Mouse (Mus musculus) MEL (cell line): ENCODE data around the gene Slc35b4. TPM values are rescaled to one million over a fixed set of nuclear protein-coding genes. Genes with fewer than 3 reads are reported as not detected.

ENCODE experiments used
- DNase-seq: peaks from one replicate; pipeline ENCODE4 v3.0.0; 2011; ENCODE audit warnings: low read depth, low spot score
- H3K27ac ChIP-seq: 2 replicates; pipeline ENCODE4 v1.5.1; 2012; ENCODE audit warnings: low read depth, mild to moderate bottlenecking, control low read depth, low read length, moderate library complexity; ENCODE audit not compliant: control insufficient read depth
- H3K27me3 ChIP-seq, 2 experiments: fragments of 150-350 bp in 1 of 2; sonication (generic) in 1 of 2; 2 replicates each; pipeline ENCODE4 v1.6.1; 2012; ENCODE audit warnings: low read length in 2 of 2, mild to moderate bottlenecking in 2 of 2, improper control_type of control experiment in 1 of 2, moderate library complexity in 1 of 2; ENCODE audit not compliant: insufficient read depth in 2 of 2, control insufficient read depth in 1 of 2
- H3K36me3 ChIP-seq, 2 experiments: 2 replicates each; pipeline ENCODE4 v1.6.1; 2012 to 2014; ENCODE audit warnings: low read length in 2 of 2, improper control_type of control experiment in 1 of 2, inconsistent platforms in 1 of 2, mild to moderate bottlenecking in 1 of 2; ENCODE audit not compliant: insufficient read depth in 2 of 2, control insufficient read depth in 1 of 2
- H3K4me1 ChIP-seq, 2 experiments: fragments of 150-350 bp in 1 of 2; sonication (generic) in 1 of 2; 2 replicates each; pipeline ENCODE4 v1.6.1; 2012; ENCODE audit warnings: low read length in 2 of 2, improper control_type of control experiment in 1 of 2, mild to moderate bottlenecking in 1 of 2; ENCODE audit not compliant: insufficient read depth in 2 of 2, control insufficient read depth in 1 of 2
- H3K4me3 ChIP-seq, 2 experiments: fragments of 150-350 bp in 1 of 2; sonication (generic) in 1 of 2; 2 replicates each; pipeline ENCODE4 v1.5.1; 2012; ENCODE audit warnings: low read depth in 2 of 2, low read length in 2 of 2, mild to moderate bottlenecking in 2 of 2, moderate library complexity in 2 of 2, control low read depth in 1 of 2, improper control_type of control experiment in 1 of 2; ENCODE audit not compliant: control insufficient read depth in 1 of 2, insufficient read depth in 1 of 2
- H3K79me2 ChIP-seq: 2 replicates; pipeline ENCODE4 v1.6.1; 2012; ENCODE audit warnings: mild to moderate bottlenecking, low read length, moderate library complexity; ENCODE audit not compliant: control insufficient read depth, poor library complexity, insufficient read depth
- H3K9ac ChIP-seq: 2 replicates; pipeline ENCODE4 v1.6.1; 2012; ENCODE audit warnings: low read depth, mild to moderate bottlenecking, control low read depth, low read length, moderate library complexity; ENCODE audit not compliant: control insufficient read depth, poor library complexity, severe bottlenecking
- H3K9me3 ChIP-seq: fragments of 150-350 bp; sonication (generic); replicated peaks from 2 replicates; pipeline ENCODE4 v1.6.1; 2012; ENCODE audit warnings: mild to moderate bottlenecking, low read length, improper control_type of control experiment, moderate library complexity; ENCODE audit not compliant: insufficient read depth
- BHLHE40 ChIP-seq: IDR thresholded peaks from 2 replicates; pipeline ENCODE4 v1.6.1; 2012; ENCODE audit warnings: low read depth, mild to moderate bottlenecking, inconsistent platforms, low read length, improper control_type of control experiment, borderline replicate concordance
- CHD1 ChIP-seq: IDR thresholded peaks from 2 replicates; pipeline ENCODE4 v1.6.1; 2012; ENCODE audit warnings: low read depth, mild to moderate bottlenecking, inconsistent platforms, low read length, improper control_type of control experiment
- CHD2 ChIP-seq: IDR thresholded peaks from 2 replicates; pipeline ENCODE4 v1.6.1; 2011; ENCODE audit warnings: low read length, improper control_type of control experiment
- ELF1 ChIP-seq: IDR thresholded peaks from 2 replicates; pipeline ENCODE4 v1.6.1; 2014; ENCODE audit warnings: low read depth, mild to moderate bottlenecking, inconsistent platforms, low read length, improper control_type of control experiment, moderate library complexity
- ETS1 ChIP-seq: IDR thresholded peaks from 2 replicates; pipeline ENCODE4 v1.6.1; 2012; ENCODE audit warnings: low read depth, mild to moderate bottlenecking, inconsistent platforms, low read length, improper control_type of control experiment, moderate library complexity
- GABPA ChIP-seq: IDR thresholded peaks from 2 replicates; pipeline ENCODE4 v1.6.1; 2012; ENCODE audit warnings: low read depth, mild to moderate bottlenecking, inconsistent platforms, low read length, improper control_type of control experiment, moderate library complexity
- GATA1 ChIP-seq: IDR thresholded peaks from 2 replicates; pipeline ENCODE4 v1.6.1; 2011; ENCODE audit warnings: low read depth, low read length, improper control_type of control experiment
- JUND ChIP-seq: IDR thresholded peaks from 2 replicates; pipeline ENCODE4 v1.6.1; 2011; ENCODE audit warnings: low read depth, mild to moderate bottlenecking, improper control_type of control experiment, low read length
- KAT2A ChIP-seq: conservative IDR thresholded peaks from 2 replicates; pipeline ENCODE4 v1.6.1; 2012; ENCODE audit warnings: low read depth, low read length, improper control_type of control experiment, inconsistent platforms
- MAX ChIP-seq: IDR thresholded peaks from 2 replicates; pipeline ENCODE4 v1.6.1; 2011; ENCODE audit warnings: low read length, improper control_type of control experiment
- MAZ ChIP-seq: IDR thresholded peaks from 2 replicates; pipeline ENCODE4 v1.6.1; 2012; ENCODE audit warnings: low read depth, mild to moderate bottlenecking, inconsistent platforms, low read length, improper control_type of control experiment
- NELFE ChIP-seq: IDR thresholded peaks from 2 replicates; pipeline ENCODE4 v1.6.1; 2011; ENCODE audit warnings: low read depth, low read length, improper control_type of control experiment
- POLR2AphosphoS2 ChIP-seq: IDR thresholded peaks from 2 replicates; pipeline ENCODE4 v1.6.1; 2011; ENCODE audit warnings: low read length, improper control_type of control experiment
- RCOR1 ChIP-seq: IDR thresholded peaks from 2 replicates; pipeline ENCODE4 v1.6.1; 2012; ENCODE audit warnings: low read depth, mild to moderate bottlenecking, inconsistent platforms, low read length, improper control_type of control experiment
- SMC3 ChIP-seq: IDR thresholded peaks from 2 replicates; pipeline ENCODE4 v1.6.1; 2011; ENCODE audit warnings: low read depth, low read length, improper control_type of control experiment
- TAL1 ChIP-seq: IDR thresholded peaks from 2 replicates; pipeline ENCODE4 v1.6.1; 2012; ENCODE audit warnings: mild to moderate bottlenecking, inconsistent platforms, low read length, moderate library complexity, mixed read lengths
- USF1 ChIP-seq: IDR thresholded peaks from 2 replicates; pipeline ENCODE4 v1.6.1; 2014; ENCODE audit warnings: low read depth, mild to moderate bottlenecking, inconsistent platforms, low read length, improper control_type of control experiment, moderate library complexity
- ZC3H11A ChIP-seq: IDR thresholded peaks from 2 replicates; pipeline ENCODE4 v1.6.1; 2012; ENCODE audit warnings: low read depth, mild to moderate bottlenecking, inconsistent platforms, low read length, improper control_type of control experiment
- polyA plus RNA-seq, 2 experiments: library from polyadenylated mRNA; stranded (reverse) in 1 of 2; unstranded in 1 of 2; fragments of >175 nt in 1 of 2; fragments of >200 nt in 1 of 2; gene quantifications; 2 replicates each; pipeline versions ENCODE4 v1.2.1 to v1.2.4; 2012; ENCODE audit warnings: low replicate concordance in 2 of 2, low read depth in 1 of 2; ENCODE audit not compliant: insufficient read length in 2 of 2, insufficient read depth in 1 of 2, missing spikeins in 1 of 2
- total RNA-seq: library from RNA; depleted of rRNA; stranded (reverse); fragments of 300-350 nt; gene quantifications from 2 replicates; pipeline ENCODE4 v1.2.3, GENCODE M21; 2012

Slc35b4 gene
- total and polyA plus RNA-seq, 3 experiments, result 6.1 to 10.7 TPM; not detected in 1

DNA sequence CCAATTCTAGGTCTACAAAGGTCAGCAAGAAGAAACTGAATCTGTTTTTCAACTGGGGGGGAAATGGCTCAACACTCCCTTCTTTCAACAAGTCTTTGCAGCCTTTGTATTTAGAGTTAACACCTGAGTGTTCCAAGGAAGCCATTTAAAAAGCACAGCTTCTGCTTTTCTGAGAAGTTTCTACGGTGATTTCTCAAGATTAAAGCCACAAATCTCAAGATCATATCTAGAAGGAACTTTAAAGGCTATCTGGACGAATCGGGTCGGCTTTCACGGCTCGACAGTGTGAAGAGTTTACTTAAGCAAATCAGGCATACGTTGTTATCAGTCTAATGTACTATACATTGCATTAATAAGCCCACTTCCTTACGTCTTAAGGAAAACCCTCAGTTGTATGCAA, 2.2 kb downstream of the Slc35b4 start:
- no peaks in the 10 kb centered on the region for H3K27me3 ChIP-seq
- H3K9ac ChIP-seq, result no peak overlapping the region
- peaks cover 7% of the 10 kb centered on the region; the same call in 1 of the 2 replicates for H3K79me2 ChIP-seq
- no peak for DNase-seq
- no peak overlapping the region for H3K4me3 ChIP-seq
- peaks cover 0 to 14% of the 10 kb centered on the region in 2 experiments; a peak in 2 of 4 replicates for H3K36me3 ChIP-seq
- TF ChIP-seq ZC3H11A (no peak), GATA1 (0 out of 2 replicates have a peak, but pooled peaks have one; percentile 18), RCOR1 (peak; percentile 82)
- no peaks in the 10 kb centered on the region for H3K9me3 ChIP-seq
- H3K4me1 ChIP-seq, result peaks cover 5 to 20% of the 10 kb centered on the region in 2 experiments
- H3K27ac ChIP-seq, result no peak overlapping the region

- no peak for DNase-seq
- Histone ChIP-seq H3K79me2 (peaks cover 7% of the 10 kb centered on the region; the same call in 1 of the 2 replicates), H3K9ac (no peak overlapping the region), H3K9me3 (no peaks in the 10 kb centered on the region), H3K4me3 (no peak overlapping the region), H3K27me3 (no peaks in the 10 kb centered on the region), H3K4me1 (peaks cover 5 to 20% of the 10 kb centered on the region in 2 experiments), H3K27ac (no peak overlapping the region), H3K36me3 (peaks cover 0 to 14% of the 10 kb centered on the region in 2 experiments; a peak in 3 of 4 replicates)
- TF ChIP-seq KAT2A (no peak), SMC3 (no peak)
Observed at GRCm38 (mm10) chr6:34173251-34173650, 3.7 kb downstream of the Slc35b4 start.

DNA sequence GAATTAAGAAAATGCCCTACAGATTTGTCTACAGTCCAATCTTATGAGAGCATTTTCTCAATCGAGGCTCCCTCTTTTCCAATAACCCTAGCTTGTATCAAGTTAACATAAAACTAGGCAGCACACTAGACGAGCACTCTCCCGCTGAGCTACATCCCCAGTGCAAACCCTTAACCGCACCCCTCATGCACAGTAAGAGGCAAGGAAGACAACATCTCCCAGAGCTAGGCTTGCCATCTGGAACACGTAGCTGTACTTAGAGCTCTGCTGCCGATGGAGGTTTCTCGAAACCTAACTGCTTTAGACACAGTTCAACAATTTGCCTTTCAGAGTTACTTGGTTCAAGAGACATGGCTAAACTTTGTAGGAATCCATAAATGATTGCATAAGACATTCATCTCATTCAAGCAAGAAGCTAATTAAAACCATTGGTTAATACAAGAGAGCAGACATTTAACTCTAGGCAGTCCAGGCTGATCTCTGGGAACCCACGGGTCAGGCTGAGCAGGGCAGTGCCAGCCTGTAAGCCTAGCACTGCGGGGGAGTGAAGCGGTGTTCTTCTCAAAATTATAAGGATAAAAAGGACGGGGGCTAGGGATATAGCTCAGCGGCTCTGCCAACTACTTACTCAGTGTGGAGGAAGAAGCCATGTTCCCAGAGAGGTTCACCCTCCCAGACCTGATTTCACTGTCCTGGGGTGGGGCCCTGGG, 5.0 kb downstream of the Slc35b4 start:
- H3K4me1 ChIP-seq, result peaks cover 0 to 12% of the 10 kb centered on the region in 2 experiments; a peak in 1 of 4 replicates
- H3K27me3 ChIP-seq, result no peaks in the 10 kb centered on the region
- TF ChIP-seq ELF1 (no peak), BHLHE40 (no peak), MAX (no peak), CHD1 (no peak), ETS1 (no peak), NELFE (no peak), SMC3 (no peak), CHD2 (no peak), JUND (no peak), GABPA (no peak), TAL1 (no peak), POLR2AphosphoS2 (no peak), USF1 (no peak), MAZ (no peak)

More for the DNA sequence above, 5.0 kb downstream of the Slc35b4 start:
- H3K4me3 ChIP-seq, result no peak overlapping the region
- H3K9ac ChIP-seq, result no peak overlapping the region
- peaks cover 7% of the 10 kb centered on the region; the same call in 1 of the 2 replicates for H3K79me2 ChIP-seq
- DNase-seq, result no peak
- peaks cover 0 to 8% of the 10 kb centered on the region in 2 experiments; a peak in 2 of 4 replicates for H3K36me3 ChIP-seq
- no peaks in the 10 kb centered on the region for H3K9me3 ChIP-seq
- no peak overlapping the region for H3K27ac ChIP-seq
